Mouse (Mus musculus) cerebellum, adult 2 months (tissue): Measurements from ENCODE around the gene Fam78a. TPM values are rescaled to one million over a fixed set of nuclear protein-coding genes. Genes with fewer than 3 reads are reported as not detected.
A peak's percentile ranks its signal among the peaks of the same experiment; 100 is the strongest.

ENCODE experiments used
- DNase-seq, 2 experiments: peaks; one replicate each; pipeline ENCODE4 v3.0.0; 2021
- H3K27ac ChIP-seq: fragments of 200-500 bp; 2 replicates; pipeline ENCODE4 v1.5.1; 2012; ENCODE audit warnings: low read length, control low read depth, inconsistent platforms; ENCODE audit not compliant: insufficient read depth
- H3K27me3 ChIP-seq: fragments of 200-500 bp; 2 replicates; pipeline ENCODE4 v1.6.1; 2012; ENCODE audit warnings: inconsistent platforms, mild to moderate bottlenecking, low read length, moderate library complexity; ENCODE audit not compliant: control insufficient read depth, insufficient read depth
- H3K4me1 ChIP-seq: fragments of 200-500 bp; 2 replicates; pipeline ENCODE4 v1.6.1; 2011; ENCODE audit warnings: low read length; ENCODE audit not compliant: control insufficient read depth, insufficient read depth
- H3K4me3 ChIP-seq: fragments of 200-500 bp; replicated peaks from 2 replicates; pipeline ENCODE3; 2011; ENCODE audit warnings: mild to moderate bottlenecking, low read depth, low read length, control low read depth; ENCODE audit not compliant: insufficient read depth
- CTCF ChIP-seq: fragments of 200-500 bp; IDR thresholded peaks from 2 replicates; pipeline ENCODE4 v1.5.1; 2011; ENCODE audit warnings: low read depth, mild to moderate bottlenecking, control low read depth, low read length, moderate library complexity, borderline replicate concordance; ENCODE audit not compliant: insufficient read depth
- POLR2A ChIP-seq: fragments of 200-500 bp; IDR thresholded peaks from 2 replicates; pipeline ENCODE4 v1.6.1; 2011; ENCODE audit warnings: low read length, control low read depth, borderline replicate concordance; ENCODE audit not compliant: insufficient read depth
- WGBS: fragments of 180-500 bp; shearing (Covaris S2); methylation state at CpG from one replicate; pipeline ENCODE4 v1.1.7; 2018; 5-methylcytosine and 5-hydroxymethylcytosine counted together
- polyA plus RNA-seq: library from polyadenylated mRNA; depleted of rRNA; stranded (reverse); fragments of >200 nt; gene quantifications from 2 replicates; pipeline ENCODE4 v1.2.3, GENCODE M21; 2012

The Fam78a gene
- polyA plus RNA-seq, 1 experiment = 4.2 TPM

GRCm38 (mm10) chr2:32105930-32106329 lies 21.3 kb upstream of the Fam78a start:
- Histone ChIP-seq H3K4me3 (no peak overlapping the region), H3K4me1 (peaks cover 12% of the 10 kb centered on the region), H3K27ac (no peak overlapping the region), H3K27me3 (no peaks in the 10 kb centered on the region)
- DNase-seq = no peak
- TF ChIP-seq POLR2A (no peak), CTCF (no peak)
- WGBS = 89% methylated on average over 7 of the region's 7 CpGs

- no peak for TF ChIP-seq CTCF
- TF ChIP-seq POLR2A = no peak
- peak in 1 of 2 experiments; percentile 31 for DNase-seq
- WGBS = 39% methylated on average over 16 of the region's 16 CpGs
- H3K27ac ChIP-seq = no peak overlapping the region; the same call in 1 of the 2 replicates
- no peaks in the 10 kb centered on the region for H3K27me3 ChIP-seq
- no peak overlapping the region for H3K4me3 ChIP-seq
- H3K4me1 ChIP-seq = peaks cover 12% of the 10 kb centered on the region
These were observed 20.7 kb upstream of the Fam78a start for GRCm38 (mm10) chr2:32105117-32105913.

DNA sequence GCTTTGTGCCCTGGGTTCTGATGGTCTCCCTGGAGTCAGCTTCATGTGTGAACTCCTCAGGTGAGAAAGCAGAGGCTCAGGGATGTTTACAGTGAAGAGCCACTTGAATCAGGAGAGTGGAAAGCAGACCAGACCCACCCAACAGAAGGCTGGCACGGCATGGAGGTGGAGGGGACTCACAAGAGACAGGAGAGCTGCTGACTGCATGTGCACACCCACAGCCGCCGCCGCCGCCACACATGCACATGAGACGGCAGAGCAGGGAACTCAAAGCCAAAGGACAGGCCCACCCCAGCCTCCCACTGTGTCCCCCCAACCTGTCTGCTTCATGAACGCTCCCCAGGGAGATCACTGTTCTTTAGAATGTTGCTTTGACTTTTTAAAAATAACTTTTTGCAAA lies 19.5 kb upstream of the Fam78a start:
- no peak for DNase-seq
- TF ChIP-seq CTCF = no peak
- no peak for TF ChIP-seq POLR2A
- Histone ChIP-seq H3K27ac (no peak overlapping the region), H3K4me1 (peaks cover 12% of the 10 kb centered on the region), H3K4me3 (no peak overlapping the region), H3K27me3 (no peaks in the 10 kb centered on the region)
- 41% methylated on average over 7 of the region's 7 CpGs for WGBS

- no peak for DNase-seq
- WGBS = 74% methylated on average over 7 of the region's 7 CpGs
- TF ChIP-seq CTCF = no peak
- TF ChIP-seq POLR2A = no peak
- Histone ChIP-seq H3K27ac (no peak overlapping the region), H3K27me3 (no peaks in the 10 kb centered on the region), H3K4me3 (no peak overlapping the region), H3K4me1 (peaks cover 12% of the 10 kb centered on the region)
These were observed 18.9 kb upstream of the Fam78a start for GRCm38 (mm10) chr2:32103557-32103956.

DNA sequence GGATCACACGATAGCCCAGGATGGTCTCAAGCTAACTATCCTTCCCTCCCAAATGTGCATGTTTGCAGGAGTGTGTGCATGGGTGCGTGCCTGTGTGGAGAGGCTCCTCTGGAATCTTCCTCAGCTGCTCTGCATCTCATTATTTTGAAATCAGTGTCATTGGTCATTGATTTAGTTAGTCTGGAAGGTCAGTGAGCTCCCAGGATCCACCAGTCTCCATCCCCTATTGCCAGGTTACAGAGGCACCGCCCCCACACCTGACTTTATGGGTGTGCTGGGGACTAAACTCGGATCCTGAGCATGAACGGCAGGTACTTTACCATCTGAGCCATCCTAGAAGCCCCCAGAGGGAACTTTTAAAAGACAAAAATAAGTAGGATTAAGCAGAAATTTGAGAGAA lies 18.3 kb upstream of the Fam78a start:
- peaks cover 15% of the 10 kb centered on the region for H3K4me1 ChIP-seq
- DNase-seq = no peak
- no peak overlapping the region for H3K4me3 ChIP-seq
- TF ChIP-seq CTCF (no peak), POLR2A (no peak)
- WGBS = 55% methylated on average over 5 of the region's 5 CpGs
- no peaks in the 10 kb centered on the region for H3K27me3 ChIP-seq
- H3K27ac ChIP-seq = no peak overlapping the region

- no peaks in the 10 kb centered on the region for H3K27me3 ChIP-seq
- H3K4me3 ChIP-seq = peak overlapping the region; percentile 87
- H3K4me1 ChIP-seq = peaks cover 13% of the 10 kb centered on the region
- TF ChIP-seq CTCF (no peak), POLR2A (peak; percentile 33; the same call in 1 of the 2 replicates)
- peak; percentile 80 to 82 for DNase-seq
- WGBS = 6% methylated on average over 10 of the region's 10 CpGs
- H3K27ac ChIP-seq = peak overlapping the region; percentile 88
These were observed 11.4 kb upstream of the Fam78a start for GRCm38 (mm10) chr2:32096122-32096420.

DNA sequence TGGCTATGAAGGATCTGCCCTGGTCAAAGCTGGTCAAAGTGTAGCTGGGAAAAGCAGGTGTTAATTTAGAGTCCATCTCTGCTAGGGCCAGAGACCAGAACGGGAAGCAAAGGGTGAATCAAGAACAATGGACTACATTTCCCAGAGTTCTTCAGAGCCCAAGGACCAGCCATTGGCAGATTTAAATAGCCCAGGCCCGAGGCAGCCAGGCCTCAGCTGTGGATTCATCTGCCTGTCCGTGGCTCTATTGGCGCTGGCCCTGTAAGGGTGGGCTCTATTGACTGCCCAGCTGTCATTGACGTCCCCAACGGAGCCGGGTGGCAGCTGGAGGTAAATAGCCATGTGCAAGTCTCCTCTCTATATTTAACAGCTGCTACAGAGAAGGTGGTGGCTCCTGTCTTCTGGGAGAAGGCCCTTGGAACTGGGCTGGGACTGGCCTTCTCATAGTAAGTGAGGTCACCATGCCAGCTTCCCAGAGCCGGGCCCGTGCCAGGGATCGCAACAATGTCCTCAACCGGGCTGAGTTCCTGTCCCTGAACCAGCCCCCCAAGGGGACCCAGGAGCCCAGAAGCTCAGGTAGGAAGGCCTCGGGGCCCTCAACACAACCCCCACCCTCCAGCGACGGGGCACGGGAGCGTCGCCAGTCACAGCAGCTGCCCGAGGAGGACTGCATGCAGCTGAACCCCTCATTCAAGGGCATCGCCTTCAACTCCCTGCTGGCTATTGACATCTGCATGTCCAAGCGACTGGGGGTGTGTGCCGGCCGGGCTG lies 10.9 kb upstream of the Fam78a start, which contains the start of gene Plpp7:
Gene Plpp7 (plus strand): TSS at position 178 of the 771 bp plus-strand sequence.
- peak within 1 kb of the TSS; percentile 88 for H3K27ac ChIP-seq
- WGBS = 1% methylated on average over 22 of the region's 22 CpGs
- DNase-seq = peak; percentile 86 to 87
- peak; percentile 81; the same call in 1 of the 2 replicates for TF ChIP-seq POLR2A
- TF ChIP-seq CTCF = no peak
- no peaks in the 10 kb centered on the region for H3K27me3 ChIP-seq
- peak within 1 kb of the TSS; percentile 87 for H3K4me3 ChIP-seq
- peaks cover 13% of the 10 kb centered on the region for H3K4me1 ChIP-seq

DNA sequence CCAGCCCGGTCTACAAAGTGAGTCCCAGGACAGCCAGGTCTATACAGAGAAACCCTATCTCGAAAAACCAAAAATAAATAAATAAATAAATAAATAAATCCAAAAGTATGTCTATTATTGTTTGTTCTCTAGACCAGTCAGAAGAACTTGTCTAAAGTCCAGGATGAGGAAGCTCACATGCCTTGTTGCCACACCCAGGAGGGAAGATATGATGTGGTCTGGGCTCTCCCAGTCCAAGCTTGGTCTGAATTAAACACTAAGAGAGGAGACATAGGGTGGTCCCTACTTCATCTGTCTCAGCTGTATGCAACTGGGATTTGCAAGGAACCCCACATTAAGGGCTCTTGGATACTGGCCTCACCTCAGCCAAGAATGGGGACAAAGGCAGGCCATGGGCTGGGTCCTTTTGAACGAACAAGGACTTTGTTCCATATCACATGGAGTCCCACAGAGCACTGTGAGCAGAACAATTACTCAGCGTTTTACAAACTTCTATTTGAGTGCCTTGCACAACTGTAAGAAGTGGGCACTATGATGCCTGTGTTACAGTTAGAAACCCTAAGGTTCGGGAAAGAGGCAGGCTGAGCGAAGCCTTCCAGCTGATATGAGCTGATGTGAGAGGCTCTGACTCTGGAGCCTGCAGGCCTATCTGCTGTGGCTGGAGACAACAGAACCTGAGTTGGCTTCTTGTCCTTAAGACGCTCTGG lies 9.5 kb upstream of the Fam78a start:
- no peak for TF ChIP-seq POLR2A
- TF ChIP-seq CTCF = no peak
- Histone ChIP-seq H3K27me3 (no peaks in the 10 kb centered on the region), H3K27ac (no peak overlapping the region), H3K4me1 (peaks cover 13% of the 10 kb centered on the region), H3K4me3 (no peak overlapping the region)
- 87% methylated on average over 7 of the region's 7 CpGs for WGBS
- DNase-seq = no peak
